In genomic region chr8:105685325-105685724, GRCm38 (mm10) we compare ENCODE assay signal across 18 mouse cellular contexts. TPM values are rescaled to one million over a fixed set of nuclear protein-coding genes. Genes with fewer than 3 reads are reported as not detected.
DNase-seq lines count a peak whose midpoint lies in the region; ATAC-seq and TF ChIP-seq lines count a peak whose summit lies in the region.
"Had no signal": no experiment of that assay in that cellular context is flagged by ENCODE, and none has a peak within 500 bp of the region (broad histone marks: within the 10 kb centered on the region; RNA-seq: fewer than 3 reads in every experiment).

No protein-coding gene starts in this region.

- no peak overlapping the region for H3K9ac ChIP-seq in heart, embryonic 15.5 days
- 0 out of 2 replicates have a peak overlapping the region, but pooled peaks have one; percentile 5 for H3K9ac ChIP-seq in lung, embryonic 14.5 days
- H3K9ac ChIP-seq in ES-Bruce4 (ENCODE audit: low read depth, poor library complexity, severe bottlenecking): peak overlapping the region; percentile 84
- no peak overlapping the region for H3K9ac ChIP-seq in limb, embryonic 12.5 days (replicated peaks)

- 73% methylated on average over 7 of the region's 7 CpGs for WGBS in heart, embryonic 15.5 days
- WGBS in lung, embryonic 14.5 days: 79% methylated on average over 7 of the region's 7 CpGs
- 76% methylated on average over 7 of the region's 7 CpGs for WGBS in limb, embryonic 12.5 days

- TF ChIP-seq CTCF in lung, embryonic 14.5 days (IDR thresholded peaks at IDR 0.05; ENCODE audit: low read depth): no peak
- TF ChIP-seq CTCF in ES-Bruce4 (IDR thresholded peaks at IDR 0.05; ENCODE audit: low read depth, low read length): no peak

- peak overlapping the region; percentile 53; the same call in 1 of the 2 replicates for H3K4me2 ChIP-seq in heart, embryonic 15.5 days
- peak overlapping the region; percentile 46 for H3K4me2 ChIP-seq in lung, embryonic 14.5 days
- H3K4me2 ChIP-seq in limb, embryonic 12.5 days: peak overlapping the region; percentile 48

- no peak for ATAC-seq in heart, embryonic 15.5 days (replicated peaks; ENCODE audit: insufficient number of reproducible peaks, insufficient read depth, low FRiP score, low read depth)
- no peak for ATAC-seq in lung, embryonic 14.5 days (ENCODE audit: insufficient read depth)
- ATAC-seq in limb, embryonic 12.5 days (ENCODE audit: insufficient number of reproducible peaks, insufficient read depth, low FRiP score, low TSS enrichment, low read depth): no peak

- no peak for TF ChIP-seq POLR2A in ES-Bruce4 (IDR thresholded peaks at IDR 0.05; ENCODE audit: insufficient read depth, low read length)

- peaks cover 16% of the 10 kb centered on the region for H3K27me3 ChIP-seq in heart, embryonic 15.5 days
- no peaks in the 10 kb centered on the region for H3K27me3 ChIP-seq in lung, embryonic 14.5 days (ENCODE audit: insufficient read depth, low read length)
- H3K27me3 ChIP-seq in ES-Bruce4 (ENCODE audit: control insufficient read depth, insufficient read depth, low read length, poor library complexity, severe bottlenecking): no peaks in the 10 kb centered on the region
- 0 out of 2 replicates have a peak, but pooled peaks cover 11% of the 10 kb centered on the region for H3K27me3 ChIP-seq in limb, embryonic 12.5 days
- H3K27me3 ChIP-seq: neural tube, embryonic 13.5 days had no signal

- peaks cover 26% of the 10 kb centered on the region for H3K36me3 ChIP-seq in heart, embryonic 15.5 days
- H3K36me3 ChIP-seq in lung, embryonic 14.5 days (ENCODE audit: insufficient read depth): peaks cover 41% of the 10 kb centered on the region
- H3K36me3 ChIP-seq in ES-Bruce4 (ENCODE audit: control insufficient read depth, insufficient read depth, low read length, poor library complexity, severe bottlenecking): peaks cover 26% of the 10 kb centered on the region
- H3K36me3 ChIP-seq in limb, embryonic 12.5 days: peaks cover 43% of the 10 kb centered on the region

- H3K4me3 ChIP-seq in heart, embryonic 15.5 days: no peak overlapping the region
- H3K4me3 ChIP-seq in lung, embryonic 14.5 days (ENCODE audit: low read depth, low read length): no peak overlapping the region
- H3K4me3 ChIP-seq in ES-Bruce4 (ENCODE audit: low read depth, low read length): no peak overlapping the region
- H3K4me3 ChIP-seq in limb, embryonic 12.5 days (replicated peaks): no peak overlapping the region
- H3K4me3 ChIP-seq: erythroblast, embryonic 14.5 days; neural tube, embryonic 13.5 days had no signal

- no peak for DNase-seq in heart, adult 18-20 months
- DNase-seq in lung, embryonic 14.5 days: no peak
- DNase-seq in lung, postnatal 4 days: no peak
- no peak for DNase-seq in adrenal gland, adult 8-10 months
- no peak for DNase-seq in cerebellum, adult 8-10 months
- DNase-seq: right cerebral cortex, postnatal 25 days had no signal

- TF ChIP-seq EP300 in ES-Bruce4 (IDR thresholded peaks at IDR 0.05; ENCODE audit: insufficient read depth, low read depth, low read length): no peak

- H3K4me1 ChIP-seq in heart, embryonic 15.5 days (replicated peaks): peaks cover 6% of the 10 kb centered on the region
- H3K4me1 ChIP-seq in lung, embryonic 14.5 days (ENCODE audit: insufficient read depth): no peaks in the 10 kb centered on the region
- peaks cover 3% of the 10 kb centered on the region for H3K4me1 ChIP-seq in ES-Bruce4 (ENCODE audit: control insufficient read depth, insufficient read depth, low read length)
- H3K4me1 ChIP-seq in limb, embryonic 12.5 days (replicated peaks): peaks cover 9% of the 10 kb centered on the region

- H3K27ac ChIP-seq in heart, embryonic 15.5 days: no peak overlapping the region
- no peak overlapping the region for H3K27ac ChIP-seq in lung, embryonic 14.5 days (ENCODE audit: low read depth)
- peak overlapping the region; percentile 0; the same call in 1 of the 2 replicates for H3K27ac ChIP-seq in ES-Bruce4 (ENCODE audit: insufficient read depth, low read length)
- H3K27ac ChIP-seq in limb, embryonic 12.5 days: no peak overlapping the region
- H3K27ac ChIP-seq: neural tube, embryonic 13.5 days had no signal

- no peaks in the 10 kb centered on the region for H3K9me3 ChIP-seq in heart, embryonic 15.5 days (replicated peaks)
- no peaks in the 10 kb centered on the region for H3K9me3 ChIP-seq in lung, embryonic 14.5 days (ENCODE audit: low read depth, low read length)
- H3K9me3 ChIP-seq in ES-Bruce4 (replicated peaks; ENCODE audit: control insufficient read depth, insufficient read depth, low read length, poor library complexity, severe bottlenecking): no peaks in the 10 kb centered on the region
- no peaks in the 10 kb centered on the region for H3K9me3 ChIP-seq in limb, embryonic 12.5 days
- H3K9me3 ChIP-seq: midbrain, embryonic 10.5 days; neural tube, embryonic 13.5 days had no signal

RNA-seq across cellular contexts. Expression of gene Carmil2, which starts 0.7 kb away (rescaled TPM):
- polyA plus RNA-seq in heart, embryonic 15.5 days (2015; fragmentation: Nextera tagmentation; extraction: Ambion mirVana): 0.26 and 2.4 TPM in 2 replicates
- total RNA-seq in heart, adult 18-20 months (2021): 1 to 10 TPM in 1 of 2 experiments, under 1 TPM in 1; 0.12 to 1.1 TPM
- polyA plus RNA-seq in lung, embryonic 14.5 days (2014; fragmentation: Nextera tagmentation; extraction: Ambion mirVana): 0.70 and 1.1 TPM in 2 replicates
- polyA plus RNA-seq in ES-Bruce4 (2011; ENCODE audit: insufficient read depth, insufficient read length, low read depth, missing spikeins): 4.7 and 5.6 TPM in 2 replicates
- 0.58 and 0.59 TPM in 2 replicates for polyA plus RNA-seq in limb, embryonic 12.5 days (2016; fragmentation: Nextera tagmentation; extraction: Ambion mirVana)
- total RNA-seq in adrenal gland, adult 8-10 months (2022): 1 to 10 TPM; 2.1 to 3.9 (median 3.1) TPM

RNA-seq across cellular contexts. Expression of gene Acd, which starts 15.6 kb away (rescaled TPM):
- polyA plus RNA-seq in heart, embryonic 15.5 days (2015; fragmentation: Nextera tagmentation; extraction: Ambion mirVana): 33.7 and 43.3 TPM in 2 replicates
- 10 to 100 TPM; 11.0 to 12.6 TPM for total RNA-seq in heart, adult 18-20 months (2021)
- 62.2 and 68.6 TPM in 2 replicates for polyA plus RNA-seq in lung, embryonic 14.5 days (2014; fragmentation: Nextera tagmentation; extraction: Ambion mirVana)
- 30.1 and 36.7 TPM in 2 replicates for polyA plus RNA-seq in ES-Bruce4 (2011; ENCODE audit: insufficient read depth, insufficient read length, low read depth, missing spikeins)
- 75.3 and 76.7 TPM in 2 replicates for polyA plus RNA-seq in limb, embryonic 12.5 days (2016; fragmentation: Nextera tagmentation; extraction: Ambion mirVana)
- 10 to 100 TPM; 22.3 to 37.1 (median 29.5) TPM for total RNA-seq in adrenal gland, adult 8-10 months (2022)

RNA-seq across cellular contexts. Expression of gene Pard6a, which starts 15.6 kb away (rescaled TPM):
- 13.8 and 13.9 TPM in 2 replicates for polyA plus RNA-seq in heart, embryonic 15.5 days (2015; fragmentation: Nextera tagmentation; extraction: Ambion mirVana)
- total RNA-seq in heart, adult 18-20 months (2021): 1 to 10 TPM; 7.3 to 7.8 TPM
- 13.4 and 13.6 TPM in 2 replicates for polyA plus RNA-seq in lung, embryonic 14.5 days (2014; fragmentation: Nextera tagmentation; extraction: Ambion mirVana)
- 10.4 and 10.9 TPM in 2 replicates for polyA plus RNA-seq in ES-Bruce4 (2011; ENCODE audit: insufficient read depth, insufficient read length, low read depth, missing spikeins)
- polyA plus RNA-seq in limb, embryonic 12.5 days (2016; fragmentation: Nextera tagmentation; extraction: Ambion mirVana): 14.6 and 16.1 TPM in 2 replicates
- total RNA-seq in adrenal gland, adult 8-10 months (2022): 10 to 100 TPM; 10.7 to 14.2 (median 12.8) TPM

RNA-seq across cellular contexts. Expression of gene 4933405L10Rik, which starts 22.1 kb away (rescaled TPM):
- polyA plus RNA-seq in heart, embryonic 15.5 days (2015; fragmentation: Nextera tagmentation; extraction: Ambion mirVana): not detected in 2 replicates
- total RNA-seq in heart, adult 18-20 months (2021): not detected
- 0.15 TPM in 1 of 2 replicates, not detected in the other for polyA plus RNA-seq in lung, embryonic 14.5 days (2014; fragmentation: Nextera tagmentation; extraction: Ambion mirVana)
- not detected in 2 replicates for polyA plus RNA-seq in ES-Bruce4 (2011; ENCODE audit: insufficient read depth, insufficient read length, low read depth, missing spikeins)
- polyA plus RNA-seq in limb, embryonic 12.5 days (2016; fragmentation: Nextera tagmentation; extraction: Ambion mirVana): 0.25 TPM in 1 of 2 replicates, not detected in the other
- total RNA-seq in adrenal gland, adult 8-10 months (2022): not detected
- total RNA-seq: adrenal gland, postnatal 25 days; gastrocnemius, adult 18-20 months; heart, postnatal 25 days; layer of hippocampus, postnatal 25 days; left cerebral cortex, postnatal 36 days; monocyte, adult 5-6 weeks had no signal
- polyA plus RNA-seq: erythroblast, embryonic 14.5 days; midbrain, embryonic 10.5 days; neural tube, embryonic 13.5 days had no signal

RNA-seq across cellular contexts. Expression of gene Enkd1, which starts 22.7 kb away (rescaled TPM):
- 9.8 and 12.7 TPM in 2 replicates for polyA plus RNA-seq in heart, embryonic 15.5 days (2015; fragmentation: Nextera tagmentation; extraction: Ambion mirVana)
- total RNA-seq in heart, adult 18-20 months (2021): 1 to 10 TPM; 1.3 TPM
- 28.7 and 29.7 TPM in 2 replicates for polyA plus RNA-seq in lung, embryonic 14.5 days (2014; fragmentation: Nextera tagmentation; extraction: Ambion mirVana)
- polyA plus RNA-seq in ES-Bruce4 (2011; ENCODE audit: insufficient read depth, insufficient read length, low read depth, missing spikeins): 18.6 and 20.1 TPM in 2 replicates
- 34.9 and 35.9 TPM in 2 replicates for polyA plus RNA-seq in limb, embryonic 12.5 days (2016; fragmentation: Nextera tagmentation; extraction: Ambion mirVana)
- total RNA-seq in adrenal gland, adult 8-10 months (2022): 1 to 10 TPM; 4.6 to 8.1 (median 5.8) TPM
- total RNA-seq: monocyte, adult 5-6 weeks had no signal

Comparison
In these comparisons a context has a peak if more than half of its experiments do, and no peak if none do; other contexts are left out.
1. H3K9ac ChIP-seq: peak in lung, embryonic 14.5 days (single experiment) and ES-Bruce4 (single experiment); none in heart, embryonic 15.5 days (single experiment) and limb, embryonic 12.5 days (single experiment).
2. Peak in every context shown above with its lines, with median percentiles within 50 percentile points of each other: H3K4me2 ChIP-seq.